Mouse (Mus musculus): ENCODE results near the gene Rpl38. TPM values are rescaled to one million over a fixed set of nuclear protein-coding genes. Genes with fewer than 3 reads are reported as not detected.
"Not testable (repeated sequence)": the region's sequence is repeated elsewhere in the genome, so short reads cannot be mapped to it uniquely, and the experiment has no call there.

The Rpl38 gene
- polyA plus RNA-seq, 1 experiment from 2014 or later: 942 TPM

DNA sequence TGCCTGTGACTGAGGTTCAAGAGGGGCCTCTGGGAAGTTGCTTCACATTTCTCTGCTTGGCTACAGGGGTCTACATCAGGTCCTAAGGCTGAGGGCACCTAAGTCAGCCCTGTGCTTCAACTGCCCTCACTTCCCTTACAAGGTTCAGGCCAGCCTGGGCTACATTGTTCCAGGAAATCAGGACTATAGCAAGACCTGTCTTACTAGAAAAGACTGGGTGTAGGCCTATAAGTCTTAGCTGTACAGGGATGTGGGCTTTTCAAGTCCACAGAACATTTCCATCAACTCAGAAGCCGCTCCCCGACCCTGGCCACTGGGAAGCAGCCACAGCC lies 5.4 kb downstream of the Rpl38 start:
- H3K27ac ChIP-seq: no peak overlapping the region
- peaks cover 39% of the 10 kb centered on the region for H3K36me3 ChIP-seq (replicated peaks)
- peaks cover 43% of the 10 kb centered on the region for H3K4me1 ChIP-seq

DNA sequence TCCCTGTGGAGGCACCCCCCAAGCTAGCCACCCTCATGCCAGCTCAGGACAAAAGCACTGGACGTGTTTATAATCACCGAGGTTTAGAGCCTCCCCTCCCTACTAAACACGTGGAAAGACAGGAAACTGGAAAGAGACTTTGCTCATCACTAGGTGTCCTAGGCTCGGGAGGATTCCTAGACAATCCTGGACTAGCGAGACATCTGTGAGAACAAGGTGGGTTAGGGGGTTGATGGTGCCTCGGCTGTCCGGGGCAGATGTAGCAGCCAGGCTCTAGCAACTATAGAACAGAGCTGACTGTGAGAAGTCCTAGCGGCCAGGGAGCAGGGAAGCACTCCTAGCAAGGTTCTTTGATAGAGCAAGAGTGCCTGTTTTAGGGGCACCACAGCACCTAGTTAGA lies 5.9 kb downstream of the Rpl38 start:
- H3K27ac ChIP-seq: no peak overlapping the region
- H3K27me3 ChIP-seq: peaks cover 16% of the 10 kb centered on the region
- no peaks in the 10 kb centered on the region for H3K9me3 ChIP-seq
- H3K4me2 ChIP-seq: no peak overlapping the region
- H3K9ac ChIP-seq: no peak overlapping the region
- peaks cover 39% of the 10 kb centered on the region for H3K36me3 ChIP-seq (replicated peaks)
- no peak for ATAC-seq (ENCODE audit: low FRiP score)
- H3K4me3 ChIP-seq (replicated peaks): no peak overlapping the region
- peaks cover 43% of the 10 kb centered on the region for H3K4me1 ChIP-seq
- 48% methylated on average over 8 of the region's 8 CpGs for WGBS

More for the DNA sequence above, 5.4 kb downstream of the Rpl38 start:
- Histone ChIP-seq H3K4me3 (replicated peaks) (no peak overlapping the region), H3K27me3 (peaks cover 16% of the 10 kb centered on the region), H3K9ac (no peak overlapping the region), H3K9me3 (no peaks in the 10 kb centered on the region), H3K4me2 (no peak overlapping the region)
- ATAC-seq (ENCODE audit: low FRiP score): no peak
- WGBS: 77% methylated on average over 2 of the region's 2 CpGs

GRCm38 (mm10) chr11:114674796-114675195 lies 6.5 kb downstream of the Rpl38 start:
- not testable (repeated sequence) for H3K9me3 ChIP-seq; ATAC-seq (ENCODE audit: low FRiP score); H3K9ac ChIP-seq; H3K27ac ChIP-seq
- Histone ChIP-seq H3K4me3 (replicated peaks) (peak overlapping the region; percentile 53; the same call in 1 of the 2 replicates), H3K36me3 (replicated peaks) (peaks cover 39% of the 10 kb centered on the region), H3K27me3 (peaks cover 16% of the 10 kb centered on the region), H3K4me2 (peak overlapping the region; percentile 89), H3K4me1 (peaks cover 37% of the 10 kb centered on the region)
- 78% methylated on average over 2 of the region's 3 CpGs for WGBS

DNA sequence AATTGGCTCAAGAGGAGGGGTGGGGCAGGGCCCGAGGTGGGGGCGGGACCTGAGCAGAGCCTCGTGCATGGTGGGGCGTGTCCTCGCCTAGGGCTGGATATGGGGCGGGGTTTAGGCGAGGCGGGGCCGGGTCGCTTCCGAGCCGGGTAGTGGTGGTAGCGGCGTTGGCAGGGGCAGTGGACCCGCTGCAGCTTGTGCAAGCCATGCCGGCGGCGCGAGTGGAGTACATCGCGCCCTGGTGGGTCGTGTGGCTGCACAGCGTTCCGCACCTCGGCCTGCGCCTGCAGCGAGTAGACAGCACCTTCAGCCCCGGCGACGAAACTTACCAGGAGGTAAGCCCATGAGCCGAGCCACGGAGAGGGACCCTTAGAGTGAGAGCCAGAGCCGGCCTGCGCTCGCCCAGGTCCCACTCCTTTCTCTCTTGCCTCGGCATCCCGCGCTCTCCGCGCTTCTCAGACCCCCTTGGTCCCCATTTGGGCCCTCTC lies 7.1 kb downstream of the Rpl38 start, which contains the start of gene Ttyh2:
TSS of gene Ttyh2 (plus strand) at position 91 of the 485 bp plus-strand sequence.
- peak within 1 kb of the TSS; percentile 72 for H3K9ac ChIP-seq
- H3K4me3 ChIP-seq (replicated peaks): peak within 1 kb of the TSS; percentile 53
- peak; percentile 91 for ATAC-seq (ENCODE audit: low FRiP score)
- H3K27ac ChIP-seq: peak within 1 kb of the TSS; percentile 42; the same call in 1 of the 2 replicates
- H3K4me2 ChIP-seq: peak within 1 kb of the TSS; percentile 89
- H3K4me1 ChIP-seq: peaks cover 34% of the 10 kb centered on the region
- WGBS: under 1% methylated on average over 38 of the region's 40 CpGs
- peaks cover 36% of the 10 kb centered on the region for H3K36me3 ChIP-seq (replicated peaks)
- peaks cover 16% of the 10 kb centered on the region for H3K27me3 ChIP-seq
- H3K9me3 ChIP-seq: no peaks in the 10 kb centered on the region

GRCm38 (mm10) chr11:114675826-114676401 lies 7.6 kb downstream of the Rpl38 start:
- Histone ChIP-seq H3K4me3 (replicated peaks) (peak overlapping the region; percentile 53), H3K4me2 (peak overlapping the region; percentile 89), H3K27ac (peak overlapping the region; percentile 42; the same call in 1 of the 2 replicates), H3K4me1 (peaks cover 32% of the 10 kb centered on the region), H3K27me3 (peaks cover 16% of the 10 kb centered on the region), H3K36me3 (replicated peaks) (peaks cover 30% of the 10 kb centered on the region), H3K9me3 (no peaks in the 10 kb centered on the region), H3K9ac (peak overlapping the region; percentile 72)
- ATAC-seq (ENCODE audit: low FRiP score): 0 out of 2 replicates have a peak, but pooled peaks have one; percentile 1
- WGBS: under 1% methylated on average over 27 of the region's 27 CpGs

DNA sequence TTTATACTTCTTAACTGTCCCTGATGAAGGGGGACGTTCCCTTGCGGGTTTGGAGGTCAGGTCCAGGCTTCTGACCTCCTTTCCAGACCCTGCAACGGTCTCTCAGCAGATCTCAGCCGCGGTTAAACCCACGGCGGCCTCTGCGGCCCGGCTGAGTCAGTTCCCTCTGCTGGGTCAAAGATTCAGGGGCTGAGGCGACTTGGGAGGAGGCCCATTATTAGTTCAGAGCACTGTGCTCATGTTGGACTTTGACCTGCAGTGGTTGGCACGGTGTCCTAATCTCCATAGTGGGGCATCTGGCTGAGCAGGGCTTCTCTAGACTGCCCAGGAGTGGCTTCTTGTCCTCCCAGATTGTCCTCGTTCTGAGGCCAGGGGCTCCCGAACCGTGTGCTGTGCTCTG lies 8.1 kb downstream of the Rpl38 start:
- no peak for ATAC-seq (ENCODE audit: low FRiP score)
- Histone ChIP-seq H3K27ac (no peak overlapping the region), H3K4me2 (peak overlapping the region; percentile 89), H3K27me3 (peaks cover 16% of the 10 kb centered on the region), H3K9ac (peak overlapping the region; percentile 72), H3K4me3 (replicated peaks) (peak overlapping the region; percentile 53), H3K9me3 (no peaks in the 10 kb centered on the region), H3K36me3 (replicated peaks) (peaks cover 25% of the 10 kb centered on the region), H3K4me1 (peaks cover 32% of the 10 kb centered on the region)
- 9% methylated on average over 14 of the region's 14 CpGs for WGBS

GRCm38 (mm10) chr11:114676896-114677530 lies 8.7 kb downstream of the Rpl38 start:
- WGBS: 54% methylated on average over 9 of the region's 9 CpGs
- H3K27ac ChIP-seq: no peak overlapping the region

GRCm38 (mm10) chr11:114679582-114679981 lies 11.3 kb downstream of the Rpl38 start:
- WGBS: 80% methylated on average over 8 of the region's 8 CpGs
- H3K27ac ChIP-seq: no peak overlapping the region
- H3K36me3 ChIP-seq (replicated peaks): no peaks in the 10 kb centered on the region
- H3K4me2 ChIP-seq: no peak overlapping the region
- ATAC-seq (ENCODE audit: low FRiP score): no peak
- no peak overlapping the region for H3K4me3 ChIP-seq (replicated peaks)
- no peak overlapping the region for H3K9ac ChIP-seq
- H3K9me3 ChIP-seq: no peaks in the 10 kb centered on the region
- peaks cover 16% of the 10 kb centered on the region for H3K27me3 ChIP-seq
- H3K4me1 ChIP-seq: peaks cover 37% of the 10 kb centered on the region

More at GRCm38 (mm10) chr11:114676896-114677530, 8.7 kb downstream of the Rpl38 start:
- no peaks in the 10 kb centered on the region for H3K9me3 ChIP-seq
- H3K4me3 ChIP-seq (replicated peaks): peak overlapping the region; percentile 53
- peaks cover 16% of the 10 kb centered on the region for H3K27me3 ChIP-seq
- peaks cover 19% of the 10 kb centered on the region for H3K36me3 ChIP-seq (replicated peaks)
- no peak for ATAC-seq (ENCODE audit: low FRiP score)
- H3K4me1 ChIP-seq: peaks cover 32% of the 10 kb centered on the region
- H3K4me2 ChIP-seq: peak overlapping the region; percentile 89
- peak overlapping the region; percentile 72; the same call in 1 of the 2 replicates for H3K9ac ChIP-seq

DNA sequence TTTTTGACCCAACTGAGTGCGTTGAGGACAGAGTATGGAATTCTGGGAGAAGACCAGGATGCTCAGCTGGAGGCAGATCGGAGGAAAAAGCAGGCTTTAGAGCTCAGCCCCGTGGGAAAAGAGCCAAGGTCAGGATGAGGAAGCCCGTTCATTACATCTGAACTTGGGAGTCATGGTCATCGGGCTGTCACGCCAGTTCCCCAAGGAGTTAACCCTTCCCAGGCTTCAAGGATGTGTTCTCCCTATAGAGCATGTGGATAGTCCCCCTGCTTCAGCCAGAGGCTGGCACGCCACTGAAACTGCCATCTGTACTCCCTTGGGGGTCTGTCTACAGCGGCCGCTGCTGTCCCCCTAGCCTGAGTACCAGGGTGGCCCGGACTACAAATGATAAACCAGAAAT lies 12.0 kb downstream of the Rpl38 start:
- Histone ChIP-seq H3K27me3 (peaks cover 16% of the 10 kb centered on the region), H3K9me3 (no peaks in the 10 kb centered on the region), H3K4me1 (peaks cover 40% of the 10 kb centered on the region), H3K27ac (no peak overlapping the region), H3K36me3 (replicated peaks) (no peaks in the 10 kb centered on the region), H3K4me2 (no peak overlapping the region), H3K9ac (no peak overlapping the region), H3K4me3 (replicated peaks) (no peak overlapping the region)
- no peak for ATAC-seq (ENCODE audit: low FRiP score)
- WGBS: 81% methylated on average over 10 of the region's 10 CpGs

GRCm38 (mm10) chr11:114681054-114681453 lies 12.7 kb downstream of the Rpl38 start:
- Histone ChIP-seq H3K27ac (no peak overlapping the region), H3K4me3 (replicated peaks) (no peak overlapping the region), H3K9ac (no peak overlapping the region), H3K27me3 (peaks cover 14% of the 10 kb centered on the region), H3K4me2 (no peak overlapping the region), H3K4me1 (peaks cover 35% of the 10 kb centered on the region), H3K9me3 (no peaks in the 10 kb centered on the region), H3K36me3 (replicated peaks) (no peaks in the 10 kb centered on the region)
- 78% methylated on average over 5 of the region's 5 CpGs for WGBS
- ATAC-seq (ENCODE audit: low FRiP score): no peak

GRCm38 (mm10) chr11:114682321-114682900 lies 14.1 kb downstream of the Rpl38 start:
- no peak overlapping the region for H3K27ac ChIP-seq
- WGBS: 94% methylated on average over 13 of the region's 13 CpGs
- H3K36me3 ChIP-seq (replicated peaks): no peaks in the 10 kb centered on the region
- H3K9me3 ChIP-seq: no peaks in the 10 kb centered on the region
- peaks cover under 1% of the 10 kb centered on the region; the same call in 1 of the 2 replicates for H3K27me3 ChIP-seq
- no peak for ATAC-seq (ENCODE audit: low FRiP score)
- H3K4me1 ChIP-seq: peaks cover 23% of the 10 kb centered on the region
- no peak overlapping the region for H3K4me2 ChIP-seq
- no peak overlapping the region for H3K9ac ChIP-seq
- no peak overlapping the region for H3K4me3 ChIP-seq (replicated peaks)

- no peaks in the 10 kb centered on the region for H3K27me3 ChIP-seq
- H3K4me1 ChIP-seq: peaks cover 23% of the 10 kb centered on the region
- H3K36me3 ChIP-seq (replicated peaks): no peaks in the 10 kb centered on the region
- H3K27ac ChIP-seq: no peak overlapping the region
- H3K9me3 ChIP-seq: no peaks in the 10 kb centered on the region
- no peak overlapping the region for H3K9ac ChIP-seq
- 85% methylated on average over 10 of the region's 10 CpGs for whole genome bisulfite sequencing
- no peak overlapping the region for H3K4me2 ChIP-seq
- ATAC-seq (ENCODE audit: low FRiP score): no peak
- no peak overlapping the region for H3K4me3 ChIP-seq (replicated peaks)
Measured at GRCm38 (mm10) chr11:114683029-114683721, 14.9 kb downstream of the Rpl38 start.

Measured in forebrain, embryonic 12.5 days (tissue).